8 mouse cellular contexts compared by ENCODE assay signal in the genomic region with DNA sequence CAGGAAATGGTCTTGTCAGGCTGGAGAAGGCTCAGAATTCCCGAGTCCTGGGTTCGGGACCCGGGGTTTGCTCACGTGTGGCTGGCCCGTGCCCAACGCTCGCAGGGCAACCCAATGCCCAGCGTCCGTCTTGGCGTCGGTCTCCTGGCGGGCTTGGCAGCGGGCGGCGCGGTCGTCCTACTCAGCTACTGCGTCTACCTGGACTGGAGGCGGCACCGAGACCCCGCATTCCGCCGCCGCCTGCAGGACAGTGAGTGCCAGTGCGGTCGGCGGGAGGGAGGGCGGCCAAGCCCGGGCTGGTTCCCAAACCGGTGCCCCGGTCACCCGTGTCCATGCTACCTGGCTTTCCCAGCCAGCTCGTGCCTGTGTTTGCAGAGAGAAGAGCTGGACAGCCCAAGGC. TPM values are rescaled to one million over a fixed set of nuclear protein-coding genes. Genes with fewer than 3 reads are reported as not detected.
DNase-seq lines count a peak whose midpoint lies in the region; ATAC-seq and TF ChIP-seq lines count a peak whose summit lies in the region.

A gene (plus strand): TSS at position 98 of the 400 bp plus-strand sequence.

- no peak for TF ChIP-seq POLR2A in ES-Bruce4 (IDR thresholded peaks at IDR 0.05; ENCODE audit: insufficient read depth, low read length)
- TF ChIP-seq POLR2A in bone marrow, adult 2 months (IDR thresholded peaks at IDR 0.05; ENCODE audit: borderline replicate concordance, control insufficient read depth, low read depth, low read length): no peak

- no peak for ATAC-seq in hindbrain, embryonic 16.5 days
- ATAC-seq in liver, embryonic 11.5 days (replicated peaks; ENCODE audit: low FRiP score): no peak
- ATAC-seq in midbrain, embryonic 16.5 days: 0 out of 2 replicates have a peak, but pooled peaks have one; percentile 17
- ATAC-seq in monocyte, adult 5-6 weeks (replicated peaks; ENCODE audit: insufficient number of reproducible peaks, low FRiP score, low TSS enrichment, poor library complexity, severe bottlenecking): no peak

- WGBS in bone marrow, adult 2 months: 29% methylated on average over 33 of the region's 33 CpGs
- WGBS in forebrain, embryonic 10.5 days: 7% methylated on average over 33 of the region's 33 CpGs
- 8% methylated on average over 28 of the region's 33 CpGs for WGBS in hindbrain, embryonic 16.5 days
- 9% methylated on average over 33 of the region's 33 CpGs for WGBS in liver, embryonic 11.5 days
- 7% methylated on average over 32 of the region's 33 CpGs for WGBS in midbrain, embryonic 16.5 days

- H3K9me3 ChIP-seq in ES-Bruce4 (replicated peaks; ENCODE audit: control insufficient read depth, insufficient read depth, low read length, poor library complexity, severe bottlenecking): no peaks in the 10 kb centered on the region
- no peaks in the 10 kb centered on the region for H3K9me3 ChIP-seq in forebrain, embryonic 10.5 days
- no peaks in the 10 kb centered on the region for H3K9me3 ChIP-seq in hindbrain, embryonic 16.5 days (ENCODE audit: control insufficient read depth, low read length)
- H3K9me3 ChIP-seq in liver, embryonic 11.5 days (ENCODE audit: control insufficient read depth, low read length): no peaks in the 10 kb centered on the region
- no peaks in the 10 kb centered on the region for H3K9me3 ChIP-seq in midbrain, embryonic 16.5 days (replicated peaks; ENCODE audit: control insufficient read depth, low read length, poor library complexity, severe bottlenecking)

- H3K27ac ChIP-seq in ES-Bruce4 (ENCODE audit: insufficient read depth, low read length): no peak within 1 kb of the TSS
- no peak within 1 kb of the TSS; the same call in 1 of the 2 replicates for H3K27ac ChIP-seq in bone marrow, adult 2 months (ENCODE audit: control insufficient read depth, insufficient read depth, low read depth, low read length, poor library complexity)
- peak within 1 kb of the TSS; percentile 62 for H3K27ac ChIP-seq in forebrain, embryonic 10.5 days
- H3K27ac ChIP-seq in hindbrain, embryonic 16.5 days (ENCODE audit: low read depth, low read length): no peak within 1 kb of the TSS
- no peak within 1 kb of the TSS for H3K27ac ChIP-seq in liver, embryonic 11.5 days (ENCODE audit: low read depth, low read length)
- no peak within 1 kb of the TSS for H3K27ac ChIP-seq in midbrain, embryonic 16.5 days (ENCODE audit: low read length)

- peak within 1 kb of the TSS; percentile 62 for H3K9ac ChIP-seq in ES-Bruce4 (ENCODE audit: low read depth, poor library complexity, severe bottlenecking)
- no peak within 1 kb of the TSS for H3K9ac ChIP-seq in hindbrain, embryonic 16.5 days (ENCODE audit: low read depth, low read length)
- H3K9ac ChIP-seq in liver, embryonic 11.5 days (ENCODE audit: low read depth, low read length): no peak within 1 kb of the TSS
- H3K9ac ChIP-seq in midbrain, embryonic 16.5 days (ENCODE audit: low read depth, low read length): 0 out of 2 replicates have a peak within 1 kb of the TSS, but pooled peaks have one; percentile 26

- H3K27me3 ChIP-seq in ES-Bruce4 (ENCODE audit: control insufficient read depth, insufficient read depth, low read length, poor library complexity, severe bottlenecking): no peaks in the 10 kb centered on the region
- peaks cover 17% of the 10 kb centered on the region for H3K27me3 ChIP-seq in forebrain, embryonic 10.5 days (ENCODE audit: poor library complexity, severe bottlenecking)
- no peaks in the 10 kb centered on the region; the same call in 1 of the 2 replicates for H3K27me3 ChIP-seq in hindbrain, embryonic 16.5 days (replicated peaks; ENCODE audit: control insufficient read depth, insufficient read depth, low read length)
- no peaks in the 10 kb centered on the region for H3K27me3 ChIP-seq in liver, embryonic 11.5 days (replicated peaks; ENCODE audit: control insufficient read depth, insufficient read depth, low read length)
- H3K27me3 ChIP-seq in midbrain, embryonic 16.5 days (ENCODE audit: control insufficient read depth, insufficient read depth, low read depth, low read length): no peaks in the 10 kb centered on the region

- H3K4me1 ChIP-seq in ES-Bruce4 (ENCODE audit: control insufficient read depth, insufficient read depth, low read length): no peaks in the 10 kb centered on the region
- H3K4me1 ChIP-seq in bone marrow, adult 2 months (ENCODE audit: control insufficient read depth, insufficient read depth, low read length): peaks cover 4% of the 10 kb centered on the region; the same call in 1 of the 2 replicates
- peaks cover 16% of the 10 kb centered on the region for H3K4me1 ChIP-seq in forebrain, embryonic 10.5 days
- peaks cover 4% of the 10 kb centered on the region; the same call in 1 of the 2 replicates for H3K4me1 ChIP-seq in hindbrain, embryonic 16.5 days (ENCODE audit: control insufficient read depth, insufficient read depth, low read depth, low read length)
- peaks cover 5% of the 10 kb centered on the region for H3K4me1 ChIP-seq in liver, embryonic 11.5 days (replicated peaks; ENCODE audit: control insufficient read depth, insufficient read depth, low read length)
- peaks cover 7% of the 10 kb centered on the region; the same call in 1 of the 2 replicates for H3K4me1 ChIP-seq in midbrain, embryonic 16.5 days (ENCODE audit: control insufficient read depth, insufficient read depth, low read length)

- peak within 1 kb of the TSS; percentile 65 for H3K4me3 ChIP-seq in ES-Bruce4 (ENCODE audit: low read depth, low read length)
- H3K4me3 ChIP-seq in bone marrow, adult 2 months (replicated peaks; ENCODE audit: control insufficient read depth, low read depth, low read length): no peak within 1 kb of the TSS
- H3K4me3 ChIP-seq in forebrain, embryonic 10.5 days: peak within 1 kb of the TSS; percentile 48
- H3K4me3 ChIP-seq in hindbrain, embryonic 16.5 days (ENCODE audit: low read length): peak within 1 kb of the TSS; percentile 5; the same call in 1 of the 2 replicates
- peak within 1 kb of the TSS; percentile 30 for H3K4me3 ChIP-seq in liver, embryonic 11.5 days (ENCODE audit: low read depth, low read length)
- H3K4me3 ChIP-seq in midbrain, embryonic 16.5 days (ENCODE audit: low read depth, low read length): peak within 1 kb of the TSS; percentile 18

- DNase-seq in forebrain, embryonic 10.5 days (ENCODE audit: extremely low spot score, low spot score): peak; percentile 54
- peak; percentile 38 for DNase-seq in liver, embryonic 11.5 days (ENCODE audit: low spot score)
- no peak for DNase-seq in c-Kit-positive CD71-positive TER-119-positive erythroid progenitor cells, embryonic 14.5 days (ENCODE audit: low spot score)

- no peaks in the 10 kb centered on the region for H3K36me3 ChIP-seq in ES-Bruce4 (ENCODE audit: control insufficient read depth, insufficient read depth, low read length, poor library complexity, severe bottlenecking)
- H3K36me3 ChIP-seq in forebrain, embryonic 10.5 days (replicated peaks): no peaks in the 10 kb centered on the region
- no peaks in the 10 kb centered on the region for H3K36me3 ChIP-seq in hindbrain, embryonic 16.5 days (ENCODE audit: control insufficient read depth, insufficient read depth, low read length)
- no peaks in the 10 kb centered on the region for H3K36me3 ChIP-seq in liver, embryonic 11.5 days (ENCODE audit: control insufficient read depth, insufficient read depth, low read length)
- no peaks in the 10 kb centered on the region for H3K36me3 ChIP-seq in midbrain, embryonic 16.5 days (ENCODE audit: control insufficient read depth, insufficient read depth, low read length)

- H3K4me2 ChIP-seq in hindbrain, embryonic 16.5 days (ENCODE audit: low read length): peak within 1 kb of the TSS; percentile 47
- H3K4me2 ChIP-seq in liver, embryonic 11.5 days: peak within 1 kb of the TSS; percentile 60
- H3K4me2 ChIP-seq in midbrain, embryonic 16.5 days (ENCODE audit: low read length): peak within 1 kb of the TSS; percentile 49

- TF ChIP-seq CTCF in ES-Bruce4 (IDR thresholded peaks at IDR 0.05; ENCODE audit: low read depth, low read length): peak; percentile 12
- TF ChIP-seq CTCF in bone marrow, adult 2 months (IDR thresholded peaks at IDR 0.05; ENCODE audit: control insufficient read depth, insufficient read depth, low read length): peak; percentile 14; the same call in 1 of the 2 replicates

- TF ChIP-seq EP300 in ES-Bruce4 (IDR thresholded peaks at IDR 0.05; ENCODE audit: insufficient read depth, low read depth, low read length): no peak

RNA-seq across cellular contexts. Expression of the gene that starts here (rescaled TPM):
- polyA plus RNA-seq in ES-Bruce4 (2011; ENCODE audit: insufficient read depth, insufficient read length, low read depth, missing spikeins): 2.5 TPM in 1 of 2 replicates, not detected in the other
- polyA plus RNA-seq in bone marrow, adult 2 months (2011; ENCODE audit: insufficient read depth, insufficient read length, low replicate concordance, missing spikeins): not detected in 2 replicates
- polyA plus RNA-seq in forebrain, embryonic 10.5 days (2016; fragmentation: Nextera tagmentation; extraction: Ambion mirVana): not detected in 2 replicates
- polyA plus RNA-seq in hindbrain, embryonic 16.5 days (2015; fragmentation: Nextera tagmentation; extraction: Ambion mirVana): not detected in 2 replicates
- not detected in 2 replicates for polyA plus RNA-seq in liver, embryonic 11.5 days (2014; fragmentation: Nextera tagmentation; extraction: Ambion mirVana)
- 0.36 TPM in 1 of 2 replicates, not detected in the other for polyA plus RNA-seq in midbrain, embryonic 16.5 days (2015; fragmentation: Nextera tagmentation; extraction: Ambion mirVana)
- not detected in 3 replicates for total RNA-seq in monocyte, adult 5-6 weeks (2017)

Comparison
In these comparisons a context has a peak if more than half of its experiments do, and no peak if none do; other contexts are left out.
1. Peak in DNase-seq, H3K4me3 ChIP-seq and H3K27ac ChIP-seq in forebrain, embryonic 10.5 days; RNA of the gene not detected or under 1 TPM.
2. Peak in DNase-seq, H3K4me3 ChIP-seq and H3K4me2 ChIP-seq in liver, embryonic 11.5 days; RNA of the gene not detected or under 1 TPM.
3. Peak in ATAC-seq, H3K4me3 ChIP-seq, H3K9ac ChIP-seq and H3K4me2 ChIP-seq in midbrain, embryonic 16.5 days; RNA of the gene not detected or under 1 TPM.